Mouse (Mus musculus): ENCODE results near the gene 1700013F07Rik. TPM values are rescaled to one million over a fixed set of nuclear protein-coding genes. Genes with fewer than 3 reads are reported as not detected.

1700013F07Rik gene
- total RNA-seq, 1 experiment from 2014 or later, result not detected

GRCm38 (mm10) chr3:108590786-108591529 is 57.0 kb downstream of the 1700013F07Rik start, which contains the start of gene Wdr47:
TSS of gene Wdr47 (plus strand) at chr3:108591279.
- peak; percentile 99 for ATAC-seq (ENCODE audit: extremely low read depth, insufficient number of reproducible peaks, low FRiP score, poor library complexity, severe bottlenecking)

- ATAC-seq (ENCODE audit: extremely low read depth, insufficient number of reproducible peaks, low FRiP score, poor library complexity, severe bottlenecking), result no peak
Measured at GRCm38 (mm10) chr3:108591530-108592522, 57.9 kb downstream of the 1700013F07Rik start.

Other genes with a start within 250 kb of the 1700013F07Rik start
- not detected in 2 replicates for gene Mybphl, start 169.2 kb upstream of the 1700013F07Rik start, total RNA-seq (2017)
- gene Psrc1, start 150.3 kb upstream of the 1700013F07Rik start, total RNA-seq (2017), result 0.35 and 1.7 TPM in 2 replicates
- gene Celsr2, start 118.6 kb upstream of the 1700013F07Rik start, total RNA-seq (2017), result 0.86 and 1.6 TPM in 2 replicates
- gene Sars, start 88.9 kb upstream of the 1700013F07Rik start, total RNA-seq (2017), result 148 and 192 TPM in 2 replicates
- gene 5330417C22Rik, start 2.4 kb downstream of the 1700013F07Rik start, total RNA-seq (2017), result 0.12 TPM in 1 of 2 replicates, not detected in the other
- gene Tmem167b, start 28.3 kb downstream of the 1700013F07Rik start, total RNA-seq (2017), result 65.3 and 66.4 TPM in 2 replicates
- gene Taf13, start 37.5 kb downstream of the 1700013F07Rik start, total RNA-seq (2017), result 46.6 and 46.7 TPM in 2 replicates
- gene Wdr47, start 57.1 kb downstream of the 1700013F07Rik start, total RNA-seq (2017), result 29.6 and 38.4 TPM in 2 replicates
- 68.9 and 74.0 TPM in 2 replicates for gene Clcc1, start 119.8 kb downstream of the 1700013F07Rik start, total RNA-seq (2017)
- 1.6 and 1.7 TPM in 2 replicates for gene Gpsm2, start 188.2 kb downstream of the 1700013F07Rik start, total RNA-seq (2017)
- not detected in 2 replicates for gene Aknad1, start 205.5 kb downstream of the 1700013F07Rik start, total RNA-seq (2017)